Mouse (Mus musculus): ENCODE measurements at regions not wholly inside any gene's neighbourhood (a gene's known extent, or its start where the extent isn't known, plus 50 kb on each side); places are given as distances from the start of the nearest gene placed in this dataset.

- in situ Hi-C loops (cut with MboI, MseI): no loop called here
Measured at GRCm38 (mm10) chr17:64382894-64383293, 51.2 kb upstream of the Pja2 start.

- in situ Hi-C loops (cut with MboI, MseI): no loop called here
Measured at GRCm38 (mm10) chr17:64383600-64383999, 51.9 kb upstream of the Pja2 start.

- in situ Hi-C loops (cut with MboI, MseI): no loop called here
Measured at GRCm38 (mm10) chr17:64390349-64390748, 58.6 kb upstream of the Pja2 start.

GRCm38 (mm10) chr17:64397254-64397897 is 65.7 kb upstream of the Pja2 start:
- in situ Hi-C loops (cut with MboI, MseI): no loop called here

- in situ Hi-C loops (cut with MboI, MseI): no loop called here
Measured at GRCm38 (mm10) chr17:64398114-64398692, 66.5 kb upstream of the Pja2 start.

GRCm38 (mm10) chr17:64398708-64399107 is 67.0 kb upstream of the Pja2 start:
- in situ Hi-C loops (cut with MboI, MseI): no loop called here

- in situ Hi-C loops (cut with MboI, MseI): no loop called here
Measured at GRCm38 (mm10) chr17:64406742-64407254, 75.1 kb upstream of the Pja2 start.

GRCm38 (mm10) chr17:64407255-64408011 is 75.7 kb upstream of the Pja2 start:
- in situ Hi-C loops (cut with MboI, MseI): no loop called here

- in situ Hi-C loops (cut with MboI, MseI): no loop called here
Measured at GRCm38 (mm10) chr17:64425811-64426210, 94.1 kb upstream of the Pja2 start.

- in situ Hi-C loops (cut with MboI, MseI): no loop called here
Measured at GRCm38 (mm10) chr17:64426536-64426935, 94.8 kb upstream of the Pja2 start.

- in situ Hi-C loops (cut with MboI, MseI): no loop called here
Measured at GRCm38 (mm10) chr17:64439571-64439970, 107.9 kb upstream of the Pja2 start.

- in situ Hi-C loops (cut with MboI, MseI): no loop called here
Measured at GRCm38 (mm10) chr17:64454736-64455135, 123.0 kb upstream of the Pja2 start.

- in situ Hi-C loops (cut with MboI, MseI): no loop called here
Measured at GRCm38 (mm10) chr17:64466273-64466672, 134.3 kb upstream of the Man2a1 start.

- in situ Hi-C loops (cut with MboI, MseI): no loop called here
Measured at GRCm38 (mm10) chr17:64466746-64467145, 133.8 kb upstream of the Man2a1 start.

- in situ Hi-C loops (cut with MboI, MseI): no loop called here
Measured at GRCm38 (mm10) chr17:64467297-64467696, 133.2 kb upstream of the Man2a1 start.

GRCm38 (mm10) chr17:64469754-64470400 is 130.7 kb upstream of the Man2a1 start:
- in situ Hi-C loops (cut with MboI, MseI): no loop called here

- in situ Hi-C loops (cut with MboI, MseI): no loop called here
Measured at GRCm38 (mm10) chr17:64480607-64481038, 119.9 kb upstream of the Man2a1 start.

GRCm38 (mm10) chr17:64484835-64485234 is 115.7 kb upstream of the Man2a1 start:
- in situ Hi-C loops (cut with MboI, MseI): no loop called here

GRCm38 (mm10) chr17:64489769-64490335 is 110.7 kb upstream of the Man2a1 start:
- in situ Hi-C loops (cut with MboI, MseI): no loop called here

GRCm38 (mm10) chr17:64490664-64491063 is 109.9 kb upstream of the Man2a1 start:
- in situ Hi-C loops (cut with MboI, MseI): no loop called here

GRCm38 (mm10) chr17:64491922-64492353 is 108.6 kb upstream of the Man2a1 start:
- in situ Hi-C loops (cut with MboI, MseI): no loop called here

Measured in T-helper 1 cell (primary cell).